Mouse (Mus musculus) heart, embryonic 11.5 days (tissue): ENCODE results near the gene Ehbp1l1. TPM values are rescaled to one million over a fixed set of nuclear protein-coding genes. Genes with fewer than 3 reads are reported as not detected.

Experiments used
- ATAC-seq: fragments of 200-750 bp; cut with Nextera tagmentation; replicated peaks from 2 replicates; pipeline ENCODE4 v1.8.0; 2017; ENCODE audit warnings: moderate library complexity; ENCODE audit not compliant: insufficient number of reproducible peaks, low FRiP score, low TSS enrichment
- H3K27ac ChIP-seq: fragments of 300-500 bp; sonication (generic); 2 replicates; pipeline ENCODE4 v1.5.1; 2014; ENCODE audit warnings: mild to moderate bottlenecking, low read depth, low read length
- H3K27me3 ChIP-seq: fragments of 300-500 bp; sonication (generic); 2 replicates; pipeline ENCODE4 v1.6.1; 2014; ENCODE audit warnings: mild to moderate bottlenecking, low read length, mixed read lengths; ENCODE audit not compliant: control insufficient read depth, insufficient read depth
- H3K36me3 ChIP-seq: fragments of 300-500 bp; sonication (generic); 2 replicates; pipeline ENCODE4 v1.6.1; 2014; ENCODE audit warnings: mild to moderate bottlenecking, low read length, moderate library complexity, mixed read lengths; ENCODE audit not compliant: control insufficient read depth, insufficient read depth
- H3K4me1 ChIP-seq: fragments of 300-500 bp; sonication (generic); 2 replicates; pipeline ENCODE4 v1.6.1; 2014; ENCODE audit warnings: low read length; ENCODE audit not compliant: control insufficient read depth, insufficient read depth
- H3K4me2 ChIP-seq: fragments of 300-500 bp; sonication (generic); 2 replicates; pipeline ENCODE4 v1.6.1; 2014; ENCODE audit warnings: mild to moderate bottlenecking, moderate library complexity
- H3K4me3 ChIP-seq: fragments of 300-500 bp; sonication (generic); 2 replicates; pipeline ENCODE4 v1.5.1; 2014; ENCODE audit warnings: low read depth, low read length
- H3K9ac ChIP-seq: fragments of 300-500 bp; sonication (generic); 2 replicates; pipeline ENCODE4 v1.6.1; 2014; ENCODE audit warnings: mild to moderate bottlenecking, low read depth, low read length, moderate library complexity
- H3K9me3 ChIP-seq: fragments of 300-500 bp; sonication (generic); replicated peaks from 2 replicates; pipeline ENCODE4 v1.6.1; 2016; ENCODE audit warnings: low read length; ENCODE audit not compliant: control insufficient read depth
- WGBS: fragments of 180-500 bp; shearing (Covaris S2); extraction: QIAGEN DNeasy Blood & Tissue Kit; methylation state at CpG from one replicate; pipeline ENCODE4 v1.1.7; 2014; ENCODE audit not compliant: insufficient replicate concordance; 5-methylcytosine and 5-hydroxymethylcytosine counted together
- microRNA-seq: library from miRNA; unstranded; fragments of <30 nt; microRNA quantifications from one replicate; pipeline ENCODE4, GENCODE M21; 2016; ENCODE audit warnings: borderline number of aligned reads
- polyA plus RNA-seq: library from polyadenylated mRNA; unstranded; fragments of >200 nt; fragmentation: Nextera tagmentation; extraction: Ambion mirVana; gene quantifications from 2 replicates; pipeline ENCODE4 v1.2.1, GENCODE M21; 2014

The Ehbp1l1 gene
- polyA plus RNA-seq, 1 experiment from 2014 or later, result 54.8 TPM

DNA sequence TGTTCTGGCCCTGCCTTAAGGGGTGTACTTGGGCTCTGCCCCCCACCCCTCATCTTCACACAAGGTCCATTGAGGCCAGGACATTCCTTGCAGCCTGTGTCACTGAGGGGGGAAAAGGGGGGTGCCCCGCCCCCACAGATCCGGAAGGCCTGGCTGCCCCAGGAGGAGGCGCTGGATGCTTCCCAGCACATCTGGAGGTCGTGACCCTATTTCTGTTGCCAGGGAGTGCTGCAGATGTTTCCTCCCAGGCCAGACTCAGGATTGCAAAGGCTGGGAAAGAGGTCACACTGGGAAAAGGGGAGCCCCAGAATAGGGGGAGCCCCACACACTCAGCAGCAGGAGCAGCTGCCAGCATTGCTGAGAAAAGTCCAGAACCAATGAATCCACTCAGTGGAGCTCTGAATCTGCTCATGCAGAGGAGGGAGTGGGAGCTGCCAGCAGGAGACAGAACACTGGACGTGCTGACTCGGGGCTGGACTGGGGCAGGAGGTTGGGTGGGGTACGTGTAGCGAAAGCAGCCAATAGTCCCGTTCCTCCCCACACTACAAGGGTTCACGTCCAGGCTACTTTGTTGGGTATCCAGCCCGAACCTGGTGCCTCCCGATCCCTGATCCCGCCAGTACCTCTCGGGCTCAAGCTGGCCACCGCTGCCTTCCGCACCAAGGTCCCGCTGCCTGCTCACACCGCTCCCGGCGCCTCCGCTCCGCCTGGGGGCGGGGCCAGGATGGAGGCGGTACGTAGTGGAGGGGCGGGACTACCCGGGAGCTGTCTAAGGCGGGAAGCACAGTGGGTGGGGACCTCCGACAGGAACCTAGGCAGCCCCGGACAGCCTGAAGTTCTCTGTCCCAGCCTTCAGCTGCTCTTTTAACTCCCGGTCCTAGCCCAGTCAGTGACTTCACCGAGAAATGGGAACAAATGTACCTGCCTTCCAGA lies 62.9 kb downstream of the Ehbp1l1 start, which contains the start of gene Sipa1:
Gene Sipa1, minus strand, starts transcription at position 727 of the 933 bp plus-strand sequence.
- peak within 1 kb of the TSS; percentile 83 for H3K4me2 ChIP-seq
- H3K9me3 ChIP-seq, result no peaks in the 10 kb centered on the region
- peak; percentile 89 for ATAC-seq
- peak within 1 kb of the TSS; percentile 86 for H3K27ac ChIP-seq
- H3K4me1 ChIP-seq, result peaks cover 28% of the 10 kb centered on the region
- H3K9ac ChIP-seq, result peak within 1 kb of the TSS; percentile 72
- peaks cover 27% of the 10 kb centered on the region for H3K36me3 ChIP-seq
- H3K4me3 ChIP-seq, result peak within 1 kb of the TSS; percentile 55
- WGBS, result 2% methylated on average over 32 of the region's 32 CpGs
- H3K27me3 ChIP-seq, result no peaks in the 10 kb centered on the region

GRCm38 (mm10) chr19:5662310-5662709 lies 63.8 kb downstream of the Ehbp1l1 start:
- Histone ChIP-seq H3K9ac (peak overlapping the region; percentile 72), H3K36me3 (peaks cover 26% of the 10 kb centered on the region)
- WGBS, result 64% methylated on average over 8 of the region's 8 CpGs

DNA sequence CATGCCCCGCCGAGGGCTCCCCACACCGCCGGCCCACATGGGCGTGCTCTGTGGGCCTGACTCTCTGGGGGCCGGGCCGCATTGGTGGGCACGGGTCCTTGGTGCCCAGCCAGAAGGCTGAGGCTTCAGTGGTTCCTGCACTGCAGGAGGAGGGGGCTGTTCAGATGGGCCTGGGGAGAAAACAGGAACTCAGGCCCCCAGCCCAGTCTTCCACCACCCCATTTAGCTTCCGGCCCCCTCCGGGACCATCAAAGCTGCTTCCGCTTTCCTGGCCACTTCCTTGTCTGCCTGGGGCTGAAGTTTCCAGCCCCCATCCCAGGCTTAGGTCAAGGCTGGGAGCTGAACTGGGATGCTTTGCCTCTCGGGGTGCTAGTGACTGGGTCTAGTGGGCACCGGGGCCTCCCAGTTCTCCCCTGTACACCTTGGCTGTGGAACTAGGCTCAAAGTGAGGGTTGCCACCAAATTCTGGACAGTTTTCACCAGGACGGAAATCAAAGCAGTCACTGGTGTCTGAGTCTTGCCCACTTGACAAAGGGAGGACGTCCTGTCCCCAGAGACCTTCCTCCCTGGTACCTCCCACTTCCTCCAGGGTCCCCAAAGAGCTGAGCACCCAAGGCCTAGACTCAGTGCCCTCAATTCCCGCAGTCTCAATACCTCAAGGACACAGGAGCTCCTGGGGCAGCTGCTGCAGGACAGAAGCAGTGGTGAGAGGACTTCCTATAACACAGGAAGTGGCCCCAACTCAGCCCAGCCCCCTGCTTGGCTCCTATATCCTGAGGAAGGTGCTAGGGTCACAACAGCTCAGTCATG lies 65.0 kb downstream of the Ehbp1l1 start:
- Histone ChIP-seq H3K4me3 (peak overlapping the region; percentile 10; the same call in 1 of the 2 replicates), H3K27ac (peak overlapping the region; percentile 38), H3K36me3 (peaks cover 16% of the 10 kb centered on the region), H3K9me3 (no peaks in the 10 kb centered on the region), H3K27me3 (peaks cover 7% of the 10 kb centered on the region; the same call in 1 of the 2 replicates), H3K4me2 (peak overlapping the region; percentile 83), H3K9ac (peak overlapping the region; percentile 49; the same call in 1 of the 2 replicates), H3K4me1 (peaks cover 28% of the 10 kb centered on the region)
- no peak for ATAC-seq
- WGBS, result 67% methylated on average over 16 of the region's 16 CpGs

More at GRCm38 (mm10) chr19:5662310-5662709, 63.8 kb downstream of the Ehbp1l1 start:
- peak overlapping the region; percentile 86 for H3K27ac ChIP-seq
- no peak for ATAC-seq
- peaks cover 28% of the 10 kb centered on the region for H3K4me1 ChIP-seq
- H3K27me3 ChIP-seq, result no peaks in the 10 kb centered on the region
- no peaks in the 10 kb centered on the region for H3K9me3 ChIP-seq
- H3K4me3 ChIP-seq, result peak overlapping the region; percentile 55
- peak overlapping the region; percentile 83 for H3K4me2 ChIP-seq

Small RNA genes lying within 50 kb of the gene (microRNA-seq; reads per million reads assigned to microRNA genes)
- 0.68 reads per million, percentile 4 among the genes with 10 or more reads in this experiment for gene Mir6987

Other genes with a start within 250 kb of the Ehbp1l1 start
- 32.2 and 40.0 TPM in 2 replicates for gene Mus81, start 237.9 kb downstream of the Ehbp1l1 start, polyA plus RNA-seq
- gene Cfl1, start 235.9 kb downstream of the Ehbp1l1 start, polyA plus RNA-seq, result 2,455 and 2,528 TPM in 2 replicates
- gene 1700020D05Rik, start 222.5 kb downstream of the Ehbp1l1 start, polyA plus RNA-seq, result not detected in 2 replicates
- 14.0 and 16.7 TPM in 2 replicates for gene Snx32, start 215.8 kb downstream of the Ehbp1l1 start, polyA plus RNA-seq
- 0.29 TPM in 1 of 2 replicates, not detected in the other for gene Ovol1, start 165.7 kb downstream of the Ehbp1l1 start, polyA plus RNA-seq
- 1.8 and 2.3 TPM in 2 replicates for gene Ap5b1, start 158.3 kb downstream of the Ehbp1l1 start, polyA plus RNA-seq
- gene Rnaseh2c, start 124.4 kb downstream of the Ehbp1l1 start, polyA plus RNA-seq, result 97.1 and 106 TPM in 2 replicates
- 20.9 and 23.4 TPM in 2 replicates for gene Kat5, start 116.1 kb downstream of the Ehbp1l1 start, polyA plus RNA-seq
- 35.7 and 36.2 TPM in 2 replicates for gene Rela, start 88.8 kb downstream of the Ehbp1l1 start, polyA plus RNA-seq
- 15.8 and 18.8 TPM in 2 replicates for gene Sipa1, start 62.6 kb downstream of the Ehbp1l1 start, polyA plus RNA-seq
- gene Map3k11, start 37.6 kb downstream of the Ehbp1l1 start, polyA plus RNA-seq, result 16.9 and 21.0 TPM in 2 replicates
- 21.3 and 21.5 TPM in 2 replicates for gene Pcnx3, start 37.4 kb downstream of the Ehbp1l1 start, polyA plus RNA-seq
- gene Kcnk7, start 21.9 kb downstream of the Ehbp1l1 start, polyA plus RNA-seq, result not detected in 2 replicates
- gene Fam89b, start 3.3 kb upstream of the Ehbp1l1 start, polyA plus RNA-seq, result 75.5 and 81.6 TPM in 2 replicates
- 9.3 and 9.8 TPM in 2 replicates for gene Ltbp3, start 14.6 kb upstream of the Ehbp1l1 start, polyA plus RNA-seq
- 54.8 and 59.4 TPM in 2 replicates for gene Scyl1, start 45.1 kb upstream of the Ehbp1l1 start, polyA plus RNA-seq
- gene Frmd8, start 149.0 kb upstream of the Ehbp1l1 start, polyA plus RNA-seq, result 15.4 and 19.3 TPM in 2 replicates
- 2.1 and 2.3 TPM in 2 replicates for gene Slc25a45, start 151.5 kb upstream of the Ehbp1l1 start, polyA plus RNA-seq
- gene Tigd3, start 167.8 kb upstream of the Ehbp1l1 start, polyA plus RNA-seq, result 1.5 and 2.6 TPM in 2 replicates
- gene Dpf2, start 186.7 kb upstream of the Ehbp1l1 start, polyA plus RNA-seq, result 105 and 119 TPM in 2 replicates
- 6.3 and 7.6 TPM in 2 replicates for gene Cdc42ep2, start 198.5 kb upstream of the Ehbp1l1 start, polyA plus RNA-seq
- 58.9 and 59.2 TPM in 2 replicates for gene Pola2, start 237.9 kb upstream of the Ehbp1l1 start, polyA plus RNA-seq